Mouse (Mus musculus) hindbrain, embryonic 12.5 days (tissue): ENCODE measurements around the gene Tufm. TPM values are rescaled to one million over a fixed set of nuclear protein-coding genes. Genes with fewer than 3 reads are reported as not detected.
"Not testable (repeated sequence)": the region's sequence is repeated elsewhere in the genome, so short reads cannot be mapped to it uniquely, and the experiment has no call there.

Experiments used
- ATAC-seq: fragments of 200-750 bp; cut with Nextera tagmentation; 2 replicates; pipeline ENCODE4 v1.8.0; 2017; ENCODE audit warnings: moderate TSS enrichment; ENCODE audit not compliant: low FRiP score
- H3K27ac ChIP-seq: fragments of 300-500 bp; sonication (generic); 2 replicates; pipeline ENCODE4 v1.5.1; 2016; ENCODE audit warnings: mild to moderate bottlenecking
- H3K27me3 ChIP-seq: fragments of 300-500 bp; sonication (generic); 2 replicates; pipeline ENCODE4 v1.6.1; 2016; ENCODE audit warnings: mild to moderate bottlenecking
- H3K36me3 ChIP-seq: fragments of 300-500 bp; sonication (generic); 2 replicates; pipeline ENCODE4 v1.6.1; 2016; ENCODE audit warnings: mild to moderate bottlenecking
- H3K4me1 ChIP-seq: fragments of 300-500 bp; sonication (generic); 2 replicates; pipeline ENCODE4 v1.6.1; 2016
- H3K4me2 ChIP-seq: fragments of 300-500 bp; sonication (generic); replicated peaks from 2 replicates; pipeline ENCODE4 v1.6.1; 2016; ENCODE audit warnings: mild to moderate bottlenecking
- H3K4me3 ChIP-seq: fragments of 300-500 bp; sonication (generic); 2 replicates; pipeline ENCODE4 v1.5.1; 2016; ENCODE audit warnings: mild to moderate bottlenecking
- H3K9ac ChIP-seq: fragments of 300-500 bp; sonication (generic); 2 replicates; pipeline ENCODE4 v1.6.1; 2016; ENCODE audit warnings: mild to moderate bottlenecking, moderate library complexity
- H3K9me3 ChIP-seq: fragments of 300-500 bp; sonication (generic); replicated peaks from 2 replicates; pipeline ENCODE4 v1.6.1; 2016; ENCODE audit warnings: mild to moderate bottlenecking
- WGBS: fragments of 180-500 bp; shearing (Covaris S2); methylation state at CpG from one replicate; pipeline ENCODE4 v1.1.7; 2016; 5-methylcytosine and 5-hydroxymethylcytosine counted together
- polyA plus RNA-seq: library from polyadenylated mRNA; unstranded; fragments of >200 nt; fragmentation: Nextera tagmentation; extraction: Ambion mirVana; gene quantifications from 2 replicates; pipeline ENCODE4 v1.2.1, GENCODE M21; 2016

Gene Tufm
- polyA plus RNA-seq, 1 experiment from 2014 or later = 116 TPM

DNA sequence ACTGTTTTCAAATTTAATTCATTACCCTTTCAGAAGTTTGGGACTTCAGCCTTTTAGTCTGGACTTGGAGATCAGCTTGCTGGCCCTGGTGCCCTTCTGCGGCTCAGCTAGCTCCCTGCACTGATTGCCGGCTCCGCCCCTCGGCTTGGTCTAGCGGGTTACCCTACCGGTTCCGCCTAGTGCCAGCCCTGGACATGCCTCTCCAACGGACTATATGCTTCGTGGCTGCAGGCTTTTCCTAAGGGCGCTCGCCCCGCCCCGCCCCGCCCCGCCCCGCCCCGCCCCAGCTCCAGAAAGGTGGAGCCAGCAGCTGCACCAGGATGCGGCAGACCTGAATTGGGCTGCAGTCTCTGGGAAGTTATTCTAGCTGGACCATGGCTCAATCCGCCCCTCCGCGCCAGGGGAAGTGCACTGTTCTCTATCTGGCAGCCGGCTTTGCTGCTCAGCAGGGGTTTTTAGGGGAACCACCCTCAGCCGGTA is 4.7 kb upstream of the Tufm start:
- H3K27ac ChIP-seq = peak overlapping the region; percentile 67; the same call in 1 of the 2 replicates
- peak; percentile 56 for ATAC-seq
- peak overlapping the region; percentile 51 for H3K4me2 ChIP-seq
- H3K9ac ChIP-seq = peak overlapping the region; percentile 20
- no peaks in the 10 kb centered on the region for H3K27me3 ChIP-seq
- no peaks in the 10 kb centered on the region for H3K36me3 ChIP-seq
- peaks cover 5% of the 10 kb centered on the region for H3K4me1 ChIP-seq
- peak overlapping the region; percentile 24 for H3K4me3 ChIP-seq
- WGBS = under 1% methylated on average over 18 of the region's 23 CpGs
- H3K9me3 ChIP-seq = peaks cover 3% of the 10 kb centered on the region

- not testable (repeated sequence) for H3K27ac ChIP-seq, H3K27me3 ChIP-seq, H3K9me3 ChIP-seq
- Histone ChIP-seq H3K4me1 (peaks cover 17% of the 10 kb centered on the region), H3K4me2 (peak overlapping the region; percentile 87), H3K9ac (peak overlapping the region; percentile 74), H3K4me3 (peak overlapping the region; percentile 74), H3K36me3 (peaks cover 36% of the 10 kb centered on the region)
- WGBS = 19% methylated on average over 25 of the region's 25 CpGs
- ATAC-seq = peak; percentile 24
Measured at GRCm38 (mm10) chr7:126487617-126488385, 640 bp downstream of the Tufm start.

DNA sequence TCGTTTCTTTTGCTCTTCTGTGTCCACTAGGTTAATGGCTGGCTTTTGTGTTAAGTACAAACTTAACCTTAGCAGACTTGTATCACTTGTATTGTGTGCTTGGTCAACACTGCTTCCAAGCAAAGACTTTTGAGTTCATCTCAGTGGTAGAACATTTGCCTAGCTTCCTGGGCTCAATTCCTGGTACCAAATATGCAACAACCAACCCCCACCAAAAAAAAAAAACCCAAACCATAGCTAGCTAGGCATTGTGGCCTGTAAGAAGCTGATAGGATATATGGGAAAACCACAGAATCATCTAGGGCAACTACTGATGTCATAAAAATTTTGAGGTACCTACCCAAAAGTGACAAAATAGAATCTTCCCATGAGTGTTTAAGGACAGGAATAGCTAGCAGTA is 3.8 kb downstream of the Tufm start:
- Histone ChIP-seq H3K27ac (no peak overlapping the region), H3K9ac (no peak overlapping the region), H3K9me3 (no peaks in the 10 kb centered on the region), H3K4me2 (no peak overlapping the region), H3K4me3 (no peak overlapping the region), H3K36me3 (peaks cover 68% of the 10 kb centered on the region), H3K4me1 (peaks cover 17% of the 10 kb centered on the region), H3K27me3 (no peaks in the 10 kb centered on the region)
- WGBS = 81% methylated on average over 1 of the region's 1 CpGs
- ATAC-seq = no peak

GRCm38 (mm10) chr7:126491973-126492372 is 4.8 kb downstream of the Tufm start:
- H3K4me3 ChIP-seq = no peak overlapping the region
- peaks cover 78% of the 10 kb centered on the region for H3K36me3 ChIP-seq
- H3K4me1 ChIP-seq = peaks cover 17% of the 10 kb centered on the region
- ATAC-seq = no peak
- no peak overlapping the region for H3K9ac ChIP-seq
- H3K27me3 ChIP-seq = no peaks in the 10 kb centered on the region
- H3K27ac ChIP-seq = no peak overlapping the region
- no peaks in the 10 kb centered on the region for H3K9me3 ChIP-seq
- H3K4me2 ChIP-seq = no peak overlapping the region
- WGBS = 55% methylated on average over 11 of the region's 11 CpGs

GRCm38 (mm10) chr7:126494120-126494519 is 7.0 kb downstream of the Tufm start:
- Histone ChIP-seq H3K27me3 (no peaks in the 10 kb centered on the region), H3K4me2 (no peak overlapping the region), H3K9ac (no peak overlapping the region), H3K36me3 (peaks cover 96% of the 10 kb centered on the region), H3K9me3 (no peaks in the 10 kb centered on the region), H3K4me1 (peaks cover 7% of the 10 kb centered on the region; the same call in 1 of the 2 replicates), H3K27ac (no peak overlapping the region), H3K4me3 (no peak overlapping the region)
- WGBS = 96% methylated on average over 6 of the region's 6 CpGs
- no peak for ATAC-seq

DNA sequence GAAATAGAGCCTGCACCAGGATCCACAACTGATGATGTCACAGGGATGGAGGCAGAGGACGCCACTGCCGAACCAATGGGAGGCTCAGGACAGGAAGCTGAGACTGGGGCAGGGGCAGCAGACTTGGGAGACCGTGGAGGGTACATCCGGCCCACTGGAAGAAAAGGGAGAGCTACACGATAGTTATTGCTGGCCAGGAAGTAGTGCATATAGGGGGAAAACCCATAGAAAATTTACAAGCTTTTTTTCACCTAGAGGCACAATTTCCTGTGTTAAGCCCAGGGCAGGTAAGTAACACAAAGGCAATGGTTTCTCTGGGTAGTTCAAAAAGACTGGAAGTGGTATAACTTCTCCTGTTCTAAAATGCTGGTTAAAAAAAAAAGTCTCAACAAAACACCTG is 9.3 kb downstream of the Tufm start:
- H3K4me2 ChIP-seq = no peak overlapping the region
- H3K9me3 ChIP-seq = no peaks in the 10 kb centered on the region
- 92% methylated on average over 5 of the region's 5 CpGs for WGBS
- peaks cover 95% of the 10 kb centered on the region for H3K36me3 ChIP-seq
- no peak overlapping the region for H3K4me3 ChIP-seq
- H3K27me3 ChIP-seq = no peaks in the 10 kb centered on the region
- no peak overlapping the region for H3K27ac ChIP-seq
- H3K4me1 ChIP-seq = peaks cover 15% of the 10 kb centered on the region
- ATAC-seq = no peak
- H3K9ac ChIP-seq = no peak overlapping the region

DNA sequence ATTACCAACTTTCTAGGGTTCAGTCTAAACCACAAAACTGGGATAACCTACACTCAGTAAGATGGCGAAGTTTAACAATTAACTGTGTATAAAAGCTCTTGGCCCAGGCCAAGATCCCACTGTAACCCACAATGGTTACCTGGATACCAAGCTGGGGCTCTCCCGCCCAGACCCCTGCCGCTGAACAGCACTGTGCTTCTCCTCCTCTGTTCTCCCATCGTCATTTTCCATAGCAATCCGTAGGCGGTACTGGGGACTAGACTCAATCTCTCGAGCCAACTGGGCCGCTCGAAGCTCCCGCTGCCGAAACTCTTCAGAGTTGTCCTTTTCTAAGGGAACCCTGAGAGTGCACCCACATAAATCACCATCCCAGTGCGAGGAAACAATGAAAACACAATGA is 10.8 kb downstream of the Tufm start:
- ATAC-seq = no peak
- no peak overlapping the region for H3K9ac ChIP-seq
- 92% methylated on average over 12 of the region's 12 CpGs for WGBS
- H3K4me3 ChIP-seq = no peak overlapping the region
- peaks cover 82% of the 10 kb centered on the region for H3K36me3 ChIP-seq
- no peak overlapping the region for H3K27ac ChIP-seq
- H3K4me1 ChIP-seq = peaks cover 8% of the 10 kb centered on the region
- no peaks in the 10 kb centered on the region for H3K27me3 ChIP-seq
- no peaks in the 10 kb centered on the region for H3K9me3 ChIP-seq
- no peak overlapping the region for H3K4me2 ChIP-seq

- Histone ChIP-seq H3K9me3 (no peaks in the 10 kb centered on the region), H3K4me2 (no peak overlapping the region), H3K27me3 (no peaks in the 10 kb centered on the region), H3K4me1 (peaks cover 14% of the 10 kb centered on the region), H3K9ac (no peak overlapping the region), H3K27ac (no peak overlapping the region), H3K36me3 (peaks cover 67% of the 10 kb centered on the region), H3K4me3 (no peak overlapping the region)
- no peak for ATAC-seq
- 95% methylated on average over 7 of the region's 7 CpGs for WGBS
Measured at GRCm38 (mm10) chr7:126499416-126499815, 12.3 kb downstream of the Tufm start.

DNA sequence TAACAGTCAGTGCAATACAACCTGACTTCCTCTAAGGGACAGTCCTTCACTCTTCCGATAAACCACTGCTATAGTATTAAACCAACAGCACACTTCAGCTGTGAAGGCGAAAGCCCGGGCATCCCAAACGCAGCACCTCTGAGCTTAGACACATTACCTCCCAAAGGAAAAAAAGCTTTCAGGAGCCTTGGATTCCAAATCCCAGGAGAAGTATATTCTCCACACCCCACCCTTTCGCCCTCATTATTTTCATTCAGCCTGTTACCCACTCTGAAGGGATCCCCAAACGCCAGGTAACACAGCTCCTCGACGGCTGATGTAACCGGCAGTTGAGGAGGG is 14.5 kb downstream of the Tufm start:
- Histone ChIP-seq H3K9me3 (no peaks in the 10 kb centered on the region), H3K36me3 (peaks cover 45% of the 10 kb centered on the region), H3K27me3 (no peaks in the 10 kb centered on the region), H3K4me1 (peaks cover 14% of the 10 kb centered on the region), H3K4me2 (peak overlapping the region; percentile 76), H3K4me3 (peak overlapping the region; percentile 100), H3K9ac (peak overlapping the region; percentile 100), H3K27ac (peak overlapping the region; percentile 100)
- ATAC-seq = no peak
- 4% methylated on average over 9 of the region's 9 CpGs for WGBS

DNA sequence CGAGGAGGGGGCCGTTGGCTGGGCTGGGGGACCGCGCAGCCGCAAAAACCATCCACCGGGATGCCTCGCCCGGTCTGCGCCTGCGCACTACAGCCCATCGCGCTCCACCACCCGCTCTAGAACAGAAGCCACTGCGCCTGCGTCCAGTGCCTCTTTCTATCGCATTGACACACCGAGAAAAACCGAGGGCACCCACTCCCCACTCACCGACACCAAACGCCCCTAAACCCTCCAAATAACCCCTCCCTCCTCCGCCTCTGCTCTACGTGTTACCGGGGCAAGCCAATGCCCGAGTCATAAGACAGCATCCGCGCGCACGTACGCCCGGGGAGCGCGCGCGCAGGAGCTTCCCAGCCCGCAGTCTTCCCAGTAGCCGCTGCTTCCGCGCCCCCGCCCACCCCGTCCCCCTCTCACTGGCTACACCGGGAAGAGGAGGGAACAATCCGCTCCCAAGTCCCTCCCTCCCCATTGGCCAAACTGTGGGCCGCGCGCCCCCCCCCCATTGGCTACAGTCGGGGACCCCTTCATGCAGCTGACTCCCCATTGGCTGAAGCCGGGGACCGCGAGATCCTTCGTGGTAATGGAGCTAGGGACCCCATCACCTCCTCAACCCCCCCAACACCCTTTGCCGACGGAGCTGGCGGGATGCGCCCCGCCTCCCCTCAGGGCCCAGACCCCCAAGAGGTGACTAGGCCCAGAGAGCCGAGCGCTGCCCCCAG is 15.0 kb downstream of the Tufm start:
- H3K27ac ChIP-seq = peak overlapping the region; percentile 100
- H3K4me2 ChIP-seq = peak overlapping the region; percentile 76
- peaks cover 14% of the 10 kb centered on the region for H3K4me1 ChIP-seq
- peak overlapping the region; percentile 100 for H3K4me3 ChIP-seq
- peak overlapping the region; percentile 100 for H3K9ac ChIP-seq
- ATAC-seq = peak; percentile 93
- no peaks in the 10 kb centered on the region for H3K27me3 ChIP-seq
- peaks cover 40% of the 10 kb centered on the region for H3K36me3 ChIP-seq
- H3K9me3 ChIP-seq = no peaks in the 10 kb centered on the region
- under 1% methylated on average over 49 of the region's 57 CpGs for WGBS

GRCm38 (mm10) chr7:126502751-126503150 is 15.6 kb downstream of the Tufm start:
- Histone ChIP-seq H3K27me3 (no peaks in the 10 kb centered on the region), H3K4me3 (peak overlapping the region; percentile 100), H3K27ac (peak overlapping the region; percentile 100), H3K9ac (peak overlapping the region; percentile 100), H3K36me3 (peaks cover 34% of the 10 kb centered on the region), H3K4me2 (peak overlapping the region; percentile 76), H3K9me3 (no peaks in the 10 kb centered on the region), H3K4me1 (peaks cover 14% of the 10 kb centered on the region)
- under 1% methylated on average over 40 of the region's 40 CpGs for WGBS
- no peak; the same call in 1 of the 2 replicates for ATAC-seq

- ATAC-seq = peak; percentile 88
- peak within 1 kb of the TSS; percentile 100 for H3K9ac ChIP-seq
- WGBS = under 1% methylated on average over 67 of the region's 72 CpGs
- H3K27ac ChIP-seq = peak within 1 kb of the TSS; percentile 100
- H3K4me2 ChIP-seq = peak within 1 kb of the TSS; percentile 76
- no peaks in the 10 kb centered on the region for H3K27me3 ChIP-seq
- peaks cover 28% of the 10 kb centered on the region for H3K36me3 ChIP-seq
- H3K4me1 ChIP-seq = peaks cover 14% of the 10 kb centered on the region
- no peaks in the 10 kb centered on the region for H3K9me3 ChIP-seq
- H3K4me3 ChIP-seq = peak within 1 kb of the TSS; percentile 100
Measured at GRCm38 (mm10) chr7:126503273-126503878, 16.2 kb downstream of the Tufm start, which contains the start of gene Atxn2l. Gene Atxn2l, minus strand, starts transcription at chr7:126503437.
